In genomic region chr7:17090058-17090585, GRCm38 (mm10) we compare ENCODE assay signal across 23 mouse cellular contexts. TPM values are rescaled to one million over a fixed set of nuclear protein-coding genes. Genes with fewer than 3 reads are reported as not detected.
A peak's percentile ranks its signal among the peaks of the same experiment; 100 is the strongest.
DNase-seq lines count a peak whose midpoint lies in the region; ATAC-seq and TF ChIP-seq lines count a peak whose summit lies in the region.
"Had no signal": no experiment of that assay in that cellular context is flagged by ENCODE, and none has a peak within 500 bp of the region (broad histone marks: within the 10 kb centered on the region; RNA-seq: fewer than 3 reads in every experiment).

No protein-coding gene starts in this region.

- WGBS in cerebellum, adult 2 months: 33% methylated on average over 3 of the region's 3 CpGs
- 54% methylated on average over 3 of the region's 3 CpGs for WGBS in forebrain, embryonic 14.5 days

- H3K4me1 ChIP-seq in cerebellum, adult 2 months (ENCODE audit: control insufficient read depth, insufficient read depth, low read length): no peaks in the 10 kb centered on the region
- no peaks in the 10 kb centered on the region for H3K4me1 ChIP-seq in forebrain, embryonic 14.5 days (ENCODE audit: control insufficient read depth, insufficient read depth, low read length)
- H3K4me1 ChIP-seq: embryonic facial prominence, embryonic 13.5 days; heart, embryonic 13.5 days; midbrain, embryonic 12.5 days; neural tube, embryonic 12.5 days had no signal

- DNase-seq in cerebellum, adult 2 months: peak; percentile 55 to 60
- no peak for DNase-seq in cerebellum, adult 8-10 months
- DNase-seq in 416B (ENCODE audit: low read depth): peak; percentile 2
- DNase-seq in R1 (ENCODE audit: low read depth, low spot score): peak; percentile 0
- peak; percentile 25 for DNase-seq in brain, adult 2 months (ENCODE audit: low read depth, low spot score)
- DNase-seq in forebrain, embryonic 14.5 days (ENCODE audit: low spot score): no peak
- no peak for DNase-seq in kidney, postnatal 4 days
- DNase-seq: gastrocnemius, adult 2 months; heart, adult 18-20 months; kidney, adult 9 months; kidney, postnatal 25 days; thymus, postnatal 14 days had no signal

- H3K4me2 ChIP-seq in forebrain, embryonic 14.5 days (ENCODE audit: low read length): no peak overlapping the region
- H3K4me2 ChIP-seq: embryonic facial prominence, embryonic 13.5 days; heart, embryonic 13.5 days; hindbrain, embryonic 14.5 days; midbrain, embryonic 12.5 days; neural tube, embryonic 12.5 days had no signal

- H3K4me3 ChIP-seq in cerebellum, adult 2 months (replicated peaks; ENCODE audit: insufficient read depth, low read depth, low read length): no peak overlapping the region
- no peak overlapping the region for H3K4me3 ChIP-seq in forebrain, embryonic 14.5 days (ENCODE audit: low read depth, low read length)
- H3K4me3 ChIP-seq: embryonic facial prominence, embryonic 13.5 days; gastrocnemius, adult 2 months; heart, embryonic 13.5 days; midbrain, embryonic 12.5 days; neural tube, embryonic 12.5 days had no signal

- no peaks in the 10 kb centered on the region for H3K9me3 ChIP-seq in forebrain, embryonic 14.5 days (replicated peaks; ENCODE audit: control insufficient read depth, low read length)
- H3K9me3 ChIP-seq: embryonic facial prominence, embryonic 13.5 days; heart, embryonic 13.5 days; midbrain, embryonic 12.5 days had no signal

- TF ChIP-seq POLR2A in cerebellum, adult 2 months (IDR thresholded peaks at IDR 0.05; ENCODE audit: borderline replicate concordance, insufficient read depth, low read length): no peak

- H3K36me3 ChIP-seq in forebrain, embryonic 14.5 days (ENCODE audit: control insufficient read depth, insufficient read depth, low read length): no peaks in the 10 kb centered on the region
- H3K36me3 ChIP-seq: embryonic facial prominence, embryonic 13.5 days; heart, embryonic 13.5 days; midbrain, embryonic 12.5 days; neural tube, embryonic 12.5 days had no signal

- no peak overlapping the region for H3K9ac ChIP-seq in forebrain, embryonic 14.5 days (ENCODE audit: low read length)
- H3K9ac ChIP-seq: embryonic facial prominence, embryonic 13.5 days; heart, embryonic 13.5 days; hindbrain, embryonic 14.5 days; liver, embryonic 14.5 days; midbrain, embryonic 12.5 days; neural tube, embryonic 12.5 days had no signal

- H3K27me3 ChIP-seq in cerebellum, adult 2 months (ENCODE audit: control insufficient read depth, insufficient read depth, low read length): no peaks in the 10 kb centered on the region
- no peaks in the 10 kb centered on the region for H3K27me3 ChIP-seq in forebrain, embryonic 14.5 days (replicated peaks; ENCODE audit: control insufficient read depth, insufficient read depth, low read length)
- H3K27me3 ChIP-seq: embryonic facial prominence, embryonic 13.5 days; heart, embryonic 13.5 days; midbrain, embryonic 12.5 days; neural tube, embryonic 12.5 days had no signal

- H3K27ac ChIP-seq in cerebellum, adult 2 months (ENCODE audit: insufficient read depth, low read length): no peak overlapping the region
- no peak overlapping the region for H3K27ac ChIP-seq in forebrain, embryonic 14.5 days (ENCODE audit: low read depth, low read length)
- H3K27ac ChIP-seq: embryonic facial prominence, embryonic 13.5 days; gastrocnemius, adult 2 months; heart, embryonic 13.5 days; hindbrain, embryonic 14.5 days; liver, embryonic 14.5 days; midbrain, embryonic 12.5 days; neural tube, embryonic 12.5 days; stomach, postnatal 0 days had no signal

- TF ChIP-seq CTCF in cerebellum, adult 2 months (IDR thresholded peaks at IDR 0.05; ENCODE audit: borderline replicate concordance, insufficient read depth, low read depth, low read length): no peak

- no peak for ATAC-seq in forebrain, embryonic 14.5 days
- ATAC-seq in activated CD4-positive, CD25-positive, alpha-beta regulatory T cell, adult 4 months: no peak
- ATAC-seq: forebrain, embryonic 16.5 days had no signal

RNA-seq across cellular contexts. Expression of gene Psg16, which starts 16.3 kb away (rescaled TPM):
- 20.8 and 22.0 TPM in 2 replicates for polyA plus RNA-seq in cerebellum, adult 2 months (2012; rRNA removed)
- polyA plus RNA-seq in forebrain, embryonic 14.5 days (2014; fragmentation: Nextera tagmentation; extraction: Ambion mirVana): 1.6 and 2.1 TPM in 2 replicates
- 1 to 10 TPM in 1 of 2 experiments, not detected in 1; 1.1 TPM for polyA plus RNA-seq in activated CD4-positive, CD25-positive, alpha-beta regulatory T cell, adult 4 months (2017; shearing (Covaris generic))
- polyA plus RNA-seq: C2C12; heart, embryonic 13.5 days had no signal

RNA-seq across cellular contexts. Expression of gene Hif3a, which starts 27.9 kb away (rescaled TPM):
- 2.1 and 4.2 TPM in 2 replicates for polyA plus RNA-seq in cerebellum, adult 2 months (2012; rRNA removed)
- polyA plus RNA-seq in forebrain, embryonic 14.5 days (2014; fragmentation: Nextera tagmentation; extraction: Ambion mirVana): 2.8 and 5.7 TPM in 2 replicates
- under 1 TPM; 0.32 to 0.49 TPM for polyA plus RNA-seq in activated CD4-positive, CD25-positive, alpha-beta regulatory T cell, adult 4 months (2017; shearing (Covaris generic))
- polyA plus RNA-seq: C2C12 had no signal

RNA-seq across cellular contexts. Expression of gene Ceacam3, which starts 60.0 kb away (rescaled TPM):
- polyA plus RNA-seq in cerebellum, adult 2 months (2012; rRNA removed): 0.41 and 0.62 TPM in 2 replicates
- polyA plus RNA-seq in forebrain, embryonic 14.5 days (2014; fragmentation: Nextera tagmentation; extraction: Ambion mirVana): not detected in 2 replicates
- polyA plus RNA-seq in activated CD4-positive, CD25-positive, alpha-beta regulatory T cell, adult 4 months (2017; shearing (Covaris generic)): not detected
- polyA plus RNA-seq: C2C12; embryonic facial prominence, embryonic 13.5 days; forebrain, embryonic 16.5 days; heart, embryonic 13.5 days; hindbrain, embryonic 14.5 days; intestine, embryonic 14.5 days; liver, embryonic 14.5 days; midbrain, embryonic 12.5 days; neural tube, embryonic 12.5 days; stomach, postnatal 0 days had no signal

Comparison
In these comparisons a context has a peak if more than half of its experiments do, and no peak if none do; other contexts are left out.
1. DNase-seq: peak in cerebellum, adult 2 months (2 of 2), 416B (single experiment), R1 (single experiment) and brain, adult 2 months (single experiment); none in cerebellum, adult 8-10 months (single experiment), forebrain, embryonic 14.5 days (single experiment) and kidney, postnatal 4 days (0 of 2).